Mouse (Mus musculus): ENCODE measurements around the gene Psme2b. TPM values are rescaled to one million over a fixed set of nuclear protein-coding genes. Genes with fewer than 3 reads are reported as not detected.
"Not testable (repeated sequence)": the region's sequence is repeated elsewhere in the genome, so short reads cannot be mapped to it uniquely, and the experiment has no call there.

Gene Psme2b
- 1.0 and 2.3 TPM in 2 replicates for polyA plus RNA-seq (2015; fragmentation: Nextera tagmentation; extraction: Ambion mirVana)

DNA sequence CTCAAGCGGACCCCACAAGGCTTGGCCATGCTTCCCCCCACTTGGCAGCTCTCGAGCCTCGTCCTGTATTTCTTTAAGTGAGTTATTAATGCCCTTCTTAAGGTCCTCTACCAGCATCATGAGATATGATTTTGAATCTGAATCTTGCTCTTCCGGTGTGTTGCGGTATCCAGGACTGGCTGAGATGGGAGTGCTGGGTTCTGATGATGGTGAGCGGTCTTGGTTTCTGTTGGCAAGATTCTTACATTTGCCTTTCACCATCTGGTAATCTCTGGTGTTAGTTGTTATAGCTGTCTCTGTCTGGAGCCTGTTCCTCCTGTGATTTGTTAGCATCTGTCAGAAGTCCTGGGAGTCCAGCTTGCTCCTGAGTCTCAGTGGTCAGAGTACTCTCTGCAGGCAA is at the start of gene Psme2b:
Gene Psme2b, minus strand, starts transcription at position 101 of the 400 bp plus-strand sequence.
- H3K4me3 ChIP-seq (replicated peaks; ENCODE audit: low read length); H3K27ac ChIP-seq (ENCODE audit: low read length); H3K27me3 ChIP-seq (replicated peaks; ENCODE audit: control insufficient read depth, insufficient read depth, low read length); H3K9me3 ChIP-seq (ENCODE audit: control insufficient read depth, low read length); H3K36me3 ChIP-seq (ENCODE audit: control insufficient read depth, insufficient read depth); ATAC-seq; H3K9ac ChIP-seq (replicated peaks; ENCODE audit: low read depth, low read length); H3K4me2 ChIP-seq (ENCODE audit: low read length); H3K4me1 ChIP-seq (replicated peaks; ENCODE audit: control insufficient read depth, insufficient read depth, low read length): not testable (repeated sequence)
- 98% methylated on average over 6 of the region's 6 CpGs for WGBS

GRCm38 (mm10) chr11:48994018-48994417 is 48.0 kb upstream of the Psme2b start, which contains the start of gene Tgtp1:
Gene Tgtp1 (minus strand): TSS chr11:48994172.
- 70% methylated on average over 2 of the region's 2 CpGs for WGBS
- H3K27ac ChIP-seq (ENCODE audit: low read length); H3K9ac ChIP-seq (replicated peaks; ENCODE audit: low read depth, low read length); H3K4me1 ChIP-seq (replicated peaks; ENCODE audit: control insufficient read depth, insufficient read depth, low read length); H3K4me2 ChIP-seq (ENCODE audit: low read length); ATAC-seq; H3K36me3 ChIP-seq (ENCODE audit: control insufficient read depth, insufficient read depth); H3K27me3 ChIP-seq (replicated peaks; ENCODE audit: control insufficient read depth, insufficient read depth, low read length); H3K4me3 ChIP-seq (replicated peaks; ENCODE audit: low read length); H3K9me3 ChIP-seq (ENCODE audit: control insufficient read depth, low read length): not testable (repeated sequence)

GRCm38 (mm10) chr11:48993296-48993695 is 47.3 kb upstream of the Psme2b start:
- not testable (repeated sequence) for H3K4me3 ChIP-seq (replicated peaks; ENCODE audit: low read length); ATAC-seq; H3K9ac ChIP-seq (replicated peaks; ENCODE audit: low read depth, low read length); H3K36me3 ChIP-seq (ENCODE audit: control insufficient read depth, insufficient read depth); H3K27ac ChIP-seq (ENCODE audit: low read length); H3K27me3 ChIP-seq (replicated peaks; ENCODE audit: control insufficient read depth, insufficient read depth, low read length); H3K4me2 ChIP-seq (ENCODE audit: low read length); H3K9me3 ChIP-seq (ENCODE audit: control insufficient read depth, low read length); H3K4me1 ChIP-seq (replicated peaks; ENCODE audit: control insufficient read depth, insufficient read depth, low read length)
- WGBS = 73% methylated on average over 10 of the region's 10 CpGs

GRCm38 (mm10) chr11:48991740-48992520 is 45.9 kb upstream of the Psme2b start, which contains the start of gene Gm12185:
Gene Gm12185 (minus strand): TSS chr11:48992226.
- H3K4me3 ChIP-seq (replicated peaks; ENCODE audit: low read length); H3K4me2 ChIP-seq (ENCODE audit: low read length); ATAC-seq; H3K27me3 ChIP-seq (replicated peaks; ENCODE audit: control insufficient read depth, insufficient read depth, low read length); H3K36me3 ChIP-seq (ENCODE audit: control insufficient read depth, insufficient read depth); H3K9me3 ChIP-seq (ENCODE audit: control insufficient read depth, low read length); H3K27ac ChIP-seq (ENCODE audit: low read length); H3K4me1 ChIP-seq (replicated peaks; ENCODE audit: control insufficient read depth, insufficient read depth, low read length); H3K9ac ChIP-seq (replicated peaks; ENCODE audit: low read depth, low read length): not testable (repeated sequence)
- WGBS = 71% methylated on average over 4 of the region's 4 CpGs

DNA sequence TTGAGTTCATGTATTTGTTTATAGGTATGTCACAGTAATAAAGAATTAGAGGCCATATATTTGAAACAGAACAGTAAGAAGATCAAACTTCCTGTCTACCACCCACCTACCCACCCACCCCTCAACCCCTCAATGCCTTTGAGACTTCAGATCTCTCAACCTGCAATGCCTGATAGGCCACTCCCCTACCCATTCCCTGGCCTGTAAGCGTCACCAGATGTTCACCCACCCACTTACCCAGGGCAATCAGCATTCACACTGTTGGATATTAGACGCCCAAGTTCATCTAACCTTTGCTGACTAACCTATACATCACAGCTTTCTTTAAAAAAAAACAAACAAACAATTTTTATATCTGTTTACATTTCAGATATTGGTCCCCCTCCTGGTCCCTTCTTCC is 44.0 kb upstream of the Psme2b start:
- not testable (repeated sequence) for H3K9ac ChIP-seq (replicated peaks; ENCODE audit: low read depth, low read length); H3K36me3 ChIP-seq (ENCODE audit: control insufficient read depth, insufficient read depth); ATAC-seq; H3K27ac ChIP-seq (ENCODE audit: low read length); H3K27me3 ChIP-seq (replicated peaks; ENCODE audit: control insufficient read depth, insufficient read depth, low read length); H3K4me2 ChIP-seq (ENCODE audit: low read length); H3K9me3 ChIP-seq (ENCODE audit: control insufficient read depth, low read length); H3K4me3 ChIP-seq (replicated peaks; ENCODE audit: low read length); H3K4me1 ChIP-seq (replicated peaks; ENCODE audit: control insufficient read depth, insufficient read depth, low read length)
- 84% methylated on average over 2 of the region's 2 CpGs for WGBS

DNA sequence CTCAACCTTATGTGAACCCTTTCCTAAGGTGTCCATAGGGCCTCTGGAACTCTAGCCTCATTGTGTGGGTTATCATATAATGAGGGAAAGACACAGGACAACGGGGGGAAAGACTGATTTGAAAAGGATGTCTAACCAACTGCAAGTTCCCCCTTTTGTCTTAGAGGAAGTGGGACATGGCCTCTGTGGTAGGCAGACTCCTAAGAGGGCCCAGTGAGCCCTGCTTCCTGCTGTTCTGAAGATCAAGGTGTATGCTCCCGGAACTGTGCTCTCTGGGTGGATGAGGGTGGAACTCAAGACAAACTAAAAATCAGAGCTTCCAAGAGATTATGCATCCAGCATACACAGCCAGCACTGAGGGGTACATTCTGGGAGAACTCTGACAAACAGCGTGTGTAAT is 42.2 kb upstream of the Psme2b start:
- not testable (repeated sequence) for H3K27me3 ChIP-seq (replicated peaks; ENCODE audit: control insufficient read depth, insufficient read depth, low read length); H3K27ac ChIP-seq (ENCODE audit: low read length); H3K4me3 ChIP-seq (replicated peaks; ENCODE audit: low read length); H3K4me1 ChIP-seq (replicated peaks; ENCODE audit: control insufficient read depth, insufficient read depth, low read length); ATAC-seq; H3K9me3 ChIP-seq (ENCODE audit: control insufficient read depth, low read length); H3K36me3 ChIP-seq (ENCODE audit: control insufficient read depth, insufficient read depth); H3K4me2 ChIP-seq (ENCODE audit: low read length); H3K9ac ChIP-seq (replicated peaks; ENCODE audit: low read depth, low read length)
- 80% methylated on average over 2 of the region's 3 CpGs for WGBS

DNA sequence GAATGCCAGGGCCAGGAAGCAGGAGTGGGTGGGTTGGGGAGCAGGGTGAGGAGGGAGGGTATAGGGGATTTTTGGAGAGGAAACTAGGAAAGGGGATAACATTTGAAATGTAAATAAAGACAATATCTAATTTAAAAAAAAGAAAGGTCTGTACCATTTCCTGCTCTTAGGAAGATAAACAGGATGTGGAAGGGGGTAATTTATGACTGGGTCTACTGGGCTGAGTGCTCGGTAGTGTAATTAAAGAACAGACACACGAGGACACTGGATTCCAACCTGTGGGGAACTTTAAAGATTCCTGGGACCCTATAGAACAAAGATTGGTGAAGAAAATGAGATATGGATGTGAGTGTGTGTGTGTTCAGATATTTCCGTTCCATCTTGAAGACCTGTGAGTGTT is 36.9 kb upstream of the Psme2b start:
- not testable (repeated sequence) for H3K4me1 ChIP-seq (replicated peaks; ENCODE audit: control insufficient read depth, insufficient read depth, low read length); ATAC-seq; H3K4me3 ChIP-seq (replicated peaks; ENCODE audit: low read length); H3K4me2 ChIP-seq (ENCODE audit: low read length); H3K9ac ChIP-seq (replicated peaks; ENCODE audit: low read depth, low read length); H3K27me3 ChIP-seq (replicated peaks; ENCODE audit: control insufficient read depth, insufficient read depth, low read length); H3K36me3 ChIP-seq (ENCODE audit: control insufficient read depth, insufficient read depth); H3K27ac ChIP-seq (ENCODE audit: low read length); H3K9me3 ChIP-seq (ENCODE audit: control insufficient read depth, low read length)
- no CpG with 5 or more reads among the region's 3 CpGs for WGBS

GRCm38 (mm10) chr11:48980052-48980451 is 34.1 kb upstream of the Psme2b start:
- not testable (repeated sequence) for H3K4me2 ChIP-seq (ENCODE audit: low read length); H3K9me3 ChIP-seq (ENCODE audit: control insufficient read depth, low read length); H3K27ac ChIP-seq (ENCODE audit: low read length); H3K36me3 ChIP-seq (ENCODE audit: control insufficient read depth, insufficient read depth); ATAC-seq; H3K4me3 ChIP-seq (replicated peaks; ENCODE audit: low read length); H3K9ac ChIP-seq (replicated peaks; ENCODE audit: low read depth, low read length); H3K27me3 ChIP-seq (replicated peaks; ENCODE audit: control insufficient read depth, insufficient read depth, low read length); H3K4me1 ChIP-seq (replicated peaks; ENCODE audit: control insufficient read depth, insufficient read depth, low read length)
- no CpG with 5 or more reads among the region's 5 CpGs for WGBS

DNA sequence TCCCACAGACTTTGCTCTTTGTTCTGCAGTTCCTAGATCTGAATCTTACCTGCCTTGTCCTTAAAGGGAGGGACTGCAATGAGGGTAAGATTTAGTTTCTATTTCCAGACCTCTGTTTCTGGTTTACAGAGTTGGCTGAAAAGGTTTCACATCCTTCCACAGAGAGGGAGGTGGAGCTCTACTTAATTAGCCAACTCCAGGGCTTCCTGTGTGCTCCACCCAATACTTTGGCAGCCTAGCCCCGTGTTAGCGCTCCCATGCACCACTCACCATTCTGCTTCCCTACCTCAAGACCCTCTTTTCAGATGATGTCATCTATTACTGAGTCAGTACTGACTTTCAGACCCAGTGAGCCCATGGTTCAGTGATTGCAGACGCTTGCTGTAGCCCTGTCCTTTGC is 33.3 kb upstream of the Psme2b start, which contains the start of gene 9930111J21Rik1:
Gene 9930111J21Rik1, minus strand, starts transcription at position 148 of the 400 bp plus-strand sequence.
- not testable (repeated sequence) for H3K36me3 ChIP-seq (ENCODE audit: control insufficient read depth, insufficient read depth); H3K27ac ChIP-seq (ENCODE audit: low read length); H3K9me3 ChIP-seq (ENCODE audit: control insufficient read depth, low read length); H3K4me1 ChIP-seq (replicated peaks; ENCODE audit: control insufficient read depth, insufficient read depth, low read length); H3K4me2 ChIP-seq (ENCODE audit: low read length); ATAC-seq; H3K27me3 ChIP-seq (replicated peaks; ENCODE audit: control insufficient read depth, insufficient read depth, low read length); H3K9ac ChIP-seq (replicated peaks; ENCODE audit: low read depth, low read length); H3K4me3 ChIP-seq (replicated peaks; ENCODE audit: low read length)
- WGBS = no CpG with 5 or more reads among the region's 3 CpGs
